Mouse (Mus musculus) MEL (cell line): ENCODE data around the gene Clec4b2. TPM values are rescaled to one million over a fixed set of nuclear protein-coding genes. Genes with fewer than 3 reads are reported as not detected.
"Not testable (repeated sequence)": the region's sequence is repeated elsewhere in the genome, so short reads cannot be mapped to it uniquely, and the experiment has no call there.

Source experiments
- DNase-seq: peaks from one replicate; pipeline ENCODE4 v3.0.0; 2011; ENCODE audit warnings: low read depth, low spot score
- H3K27ac ChIP-seq: 2 replicates; pipeline ENCODE4 v1.5.1; 2012; ENCODE audit warnings: low read depth, mild to moderate bottlenecking, control low read depth, low read length, moderate library complexity; ENCODE audit not compliant: control insufficient read depth
- H3K27me3 ChIP-seq, 2 experiments: fragments of 150-350 bp in 1 of 2; sonication (generic) in 1 of 2; 2 replicates each; pipeline ENCODE4 v1.6.1; 2012; ENCODE audit warnings: low read length in 2 of 2, mild to moderate bottlenecking in 2 of 2, improper control_type of control experiment in 1 of 2, moderate library complexity in 1 of 2; ENCODE audit not compliant: insufficient read depth in 2 of 2, control insufficient read depth in 1 of 2
- H3K36me3 ChIP-seq, 2 experiments: 2 replicates each; pipeline ENCODE4 v1.6.1; 2012 to 2014; ENCODE audit warnings: low read length in 2 of 2, improper control_type of control experiment in 1 of 2, inconsistent platforms in 1 of 2, mild to moderate bottlenecking in 1 of 2; ENCODE audit not compliant: insufficient read depth in 2 of 2, control insufficient read depth in 1 of 2
- H3K4me1 ChIP-seq, 2 experiments: fragments of 150-350 bp in 1 of 2; sonication (generic) in 1 of 2; 2 replicates each; pipeline ENCODE4 v1.6.1; 2012; ENCODE audit warnings: low read length in 2 of 2, improper control_type of control experiment in 1 of 2, mild to moderate bottlenecking in 1 of 2; ENCODE audit not compliant: insufficient read depth in 2 of 2, control insufficient read depth in 1 of 2
- H3K4me3 ChIP-seq, 2 experiments: fragments of 150-350 bp in 1 of 2; sonication (generic) in 1 of 2; 2 replicates each; pipeline ENCODE4 v1.5.1; 2012; ENCODE audit warnings: low read depth in 2 of 2, low read length in 2 of 2, mild to moderate bottlenecking in 2 of 2, moderate library complexity in 2 of 2, control low read depth in 1 of 2, improper control_type of control experiment in 1 of 2; ENCODE audit not compliant: control insufficient read depth in 1 of 2, insufficient read depth in 1 of 2
- H3K79me2 ChIP-seq: 2 replicates; pipeline ENCODE4 v1.6.1; 2012; ENCODE audit warnings: mild to moderate bottlenecking, low read length, moderate library complexity; ENCODE audit not compliant: control insufficient read depth, poor library complexity, insufficient read depth
- H3K9ac ChIP-seq: 2 replicates; pipeline ENCODE4 v1.6.1; 2012; ENCODE audit warnings: low read depth, mild to moderate bottlenecking, control low read depth, low read length, moderate library complexity; ENCODE audit not compliant: control insufficient read depth, poor library complexity, severe bottlenecking
- H3K9me3 ChIP-seq: fragments of 150-350 bp; sonication (generic); replicated peaks from 2 replicates; pipeline ENCODE4 v1.6.1; 2012; ENCODE audit warnings: mild to moderate bottlenecking, low read length, improper control_type of control experiment, moderate library complexity; ENCODE audit not compliant: insufficient read depth
- CHD2 ChIP-seq: IDR thresholded peaks from 2 replicates; pipeline ENCODE4 v1.6.1; 2011; ENCODE audit warnings: low read length, improper control_type of control experiment
- KAT2A ChIP-seq: conservative IDR thresholded peaks from 2 replicates; pipeline ENCODE4 v1.6.1; 2012; ENCODE audit warnings: low read depth, low read length, improper control_type of control experiment, inconsistent platforms
- MAFK ChIP-seq: IDR thresholded peaks from 2 replicates; pipeline ENCODE4 v1.6.1; 2011; ENCODE audit warnings: low read depth, mild to moderate bottlenecking, low read length, improper control_type of control experiment, borderline replicate concordance
- MAX ChIP-seq: IDR thresholded peaks from 2 replicates; pipeline ENCODE4 v1.6.1; 2011; ENCODE audit warnings: low read length, improper control_type of control experiment
- MXI1 ChIP-seq: IDR thresholded peaks from 2 replicates; pipeline ENCODE4 v1.6.1; 2011; ENCODE audit warnings: mild to moderate bottlenecking, low read depth, low read length, improper control_type of control experiment
- POLR2A ChIP-seq, 2 experiments: IDR thresholded peaks; 2 replicates each; pipeline ENCODE4 v1.6.1; 2011 to 2012; ENCODE audit warnings: low read length in 2 of 2, mild to moderate bottlenecking in 2 of 2, control low read depth in 1 of 2, improper control_type of control experiment in 1 of 2, low read depth in 1 of 2, moderate library complexity in 1 of 2; ENCODE audit not compliant: control insufficient read depth in 1 of 2, insufficient read depth in 1 of 2, poor library complexity in 1 of 2
- POLR2AphosphoS5 ChIP-seq: IDR thresholded peaks from 2 replicates; pipeline ENCODE4 v1.6.1; 2012; ENCODE audit warnings: low read depth, borderline replicate concordance, mild to moderate bottlenecking, inconsistent platforms, low read length, moderate library complexity, mixed read lengths
- SMC3 ChIP-seq: IDR thresholded peaks from 2 replicates; pipeline ENCODE4 v1.6.1; 2011; ENCODE audit warnings: low read depth, low read length, improper control_type of control experiment
- TAL1 ChIP-seq: IDR thresholded peaks from 2 replicates; pipeline ENCODE4 v1.6.1; 2012; ENCODE audit warnings: mild to moderate bottlenecking, inconsistent platforms, low read length, moderate library complexity, mixed read lengths
- UBTF ChIP-seq: IDR thresholded peaks from 2 replicates; pipeline ENCODE4 v1.6.1; 2012; ENCODE audit warnings: low read depth, mild to moderate bottlenecking, inconsistent platforms, low read length, improper control_type of control experiment, moderate library complexity, borderline replicate concordance; ENCODE audit not compliant: insufficient read depth
- USF1 ChIP-seq: IDR thresholded peaks from 2 replicates; pipeline ENCODE4 v1.6.1; 2014; ENCODE audit warnings: low read depth, mild to moderate bottlenecking, inconsistent platforms, low read length, improper control_type of control experiment, moderate library complexity
- ZKSCAN1 ChIP-seq: IDR thresholded peaks from 2 replicates; pipeline ENCODE4 v1.6.1; 2012; ENCODE audit warnings: low read depth, mild to moderate bottlenecking, inconsistent platforms, low read length, improper control_type of control experiment, moderate library complexity
- polyA plus RNA-seq, 2 experiments: library from polyadenylated mRNA; stranded (reverse) in 1 of 2; unstranded in 1 of 2; fragments of >175 nt in 1 of 2; fragments of >200 nt in 1 of 2; gene quantifications; 2 replicates each; pipeline versions ENCODE4 v1.2.1 to v1.2.4; 2012; ENCODE audit warnings: low replicate concordance in 2 of 2, low read depth in 1 of 2; ENCODE audit not compliant: insufficient read length in 2 of 2, insufficient read depth in 1 of 2, missing spikeins in 1 of 2
- total RNA-seq: library from RNA; depleted of rRNA; stranded (reverse); fragments of 300-350 nt; gene quantifications from 2 replicates; pipeline ENCODE4 v1.2.3, GENCODE M21; 2012

The Clec4b2 gene
- total and polyA plus RNA-seq, 3 experiments: not detected

- TF ChIP-seq CHD2 (no peak), POLR2A (IDR thresholded peaks at IDR 0.05; ENCODE audit: control insufficient read depth in 1 of 2, insufficient read depth in 1 of 2, low read depth in 1 of 2, low read length in 2 of 2, poor library complexity in 1 of 2) (no peak)
These were observed 45.5 kb upstream of the Clec4b2 start (continued) for GRCm38 (mm10) chr6:123127173-123127572.

- not testable (repeated sequence) for DNase-seq, H3K27ac ChIP-seq, H3K9ac ChIP-seq, H3K79me2 ChIP-seq, H3K36me3 ChIP-seq, H3K4me3 ChIP-seq, H3K4me1 ChIP-seq, H3K9me3 ChIP-seq, H3K27me3 ChIP-seq
These were observed 34.7 kb upstream of the Clec4b2 start for GRCm38 (mm10) chr6:123137766-123138526.

GRCm38 (mm10) chr6:123170106-123170505 is 2.6 kb upstream of the Clec4b2 start:
- TF ChIP-seq TAL1: no peak
- no peak for TF ChIP-seq UBTF
- no peak for TF ChIP-seq KAT2A
- TF ChIP-seq MXI1: no peak
- TF ChIP-seq MAFK: no peak
- no peak for TF ChIP-seq CHD2
- TF ChIP-seq ZKSCAN1: no peak
- TF ChIP-seq MAX: no peak
- TF ChIP-seq USF1: no peak
- no peak for DNase-seq
- Histone ChIP-seq H3K4me1 (no peaks in the 10 kb centered on the region), H3K79me2 (no peaks in the 10 kb centered on the region), H3K9ac (no peak overlapping the region), H3K27ac (no peak overlapping the region), H3K9me3 (no peaks in the 10 kb centered on the region), H3K27me3 (no peaks in the 10 kb centered on the region), H3K4me3 (no peak overlapping the region), H3K36me3 (no peaks in the 10 kb centered on the region)

- H3K4me3 ChIP-seq: no peak overlapping the region
- H3K4me1 ChIP-seq: no peaks in the 10 kb centered on the region
- no peak overlapping the region for H3K9ac ChIP-seq
- no peaks in the 10 kb centered on the region for H3K79me2 ChIP-seq
- peaks cover 0 to 2% of the 10 kb centered on the region in 2 experiments; a peak in 1 of 4 replicates for H3K27me3 ChIP-seq
- H3K9me3 ChIP-seq: no peaks in the 10 kb centered on the region
- TF ChIP-seq SMC3 (no peak), ZKSCAN1 (no peak), POLR2AphosphoS5 (no peak)
- TF ChIP-seq, all 39 proteins: peak for 0
- DNase-seq: no peak
- H3K36me3 ChIP-seq: no peaks in the 10 kb centered on the region
- no peak overlapping the region for H3K27ac ChIP-seq
These were observed 1.7 kb upstream of the Clec4b2 start for GRCm38 (mm10) chr6:123171040-123171439.
